Mouse (Mus musculus): ENCODE results near the gene Agpat3.
A peak's percentile ranks its signal among the peaks of the same experiment; 100 is the strongest.

Agpat3 gene

GRCm38 (mm10) chr10:78260322-78260721 is 92.0 kb downstream of the Agpat3 start:
- DNase-seq (ENCODE audit: low spot score in 2 of 2): no peak

GRCm38 (mm10) chr10:78259702-78260101 is 92.6 kb downstream of the Agpat3 start:
- no peak for DNase-seq (ENCODE audit: low spot score in 2 of 2)

- no peak for DNase-seq (ENCODE audit: low spot score in 2 of 2)
These were observed 93.1 kb downstream of the Agpat3 start for GRCm38 (mm10) chr10:78259230-78259629.

- no peak for DNase-seq (ENCODE audit: low spot score in 2 of 2)
These were observed 94.1 kb downstream of the Agpat3 start for GRCm38 (mm10) chr10:78258142-78258675.

- DNase-seq (ENCODE audit: low spot score in 2 of 2): no peak
These were observed 96.6 kb downstream of the Agpat3 start for GRCm38 (mm10) chr10:78255646-78256059.

- DNase-seq (ENCODE audit: low spot score in 2 of 2): no peak
These were observed 105.1 kb downstream of the Agpat3 start for GRCm38 (mm10) chr10:78247206-78247605.

GRCm38 (mm10) chr10:78246725-78247124 is 105.6 kb downstream of the Agpat3 start:
- no peak for DNase-seq (ENCODE audit: low spot score in 2 of 2)

GRCm38 (mm10) chr10:78245225-78245547 is 107.1 kb downstream of the Agpat3 start:
- no peak for DNase-seq (ENCODE audit: low spot score in 2 of 2)

- DNase-seq (ENCODE audit: low spot score in 2 of 2): peak; percentile 73 to 80
These were observed 107.7 kb downstream of the Agpat3 start, which contains the start of gene Trappc10 for GRCm38 (mm10) chr10:78244438-78245224. TSS of gene Trappc10 (minus strand) at chr10:78244641.

- peak; percentile 25 to 29 for DNase-seq (ENCODE audit: low spot score in 2 of 2)
These were observed 108.2 kb downstream of the Agpat3 start for GRCm38 (mm10) chr10:78244058-78244437.

- no peak for DNase-seq (ENCODE audit: low spot score in 2 of 2)
These were observed 113.4 kb downstream of the Agpat3 start for GRCm38 (mm10) chr10:78238926-78239325.

- DNase-seq (ENCODE audit: low spot score in 2 of 2): no peak
These were observed 114.0 kb downstream of the Agpat3 start for GRCm38 (mm10) chr10:78238297-78238696.

GRCm38 (mm10) chr10:78237809-78238208 is 114.5 kb downstream of the Agpat3 start:
- no peak for DNase-seq (ENCODE audit: low spot score in 2 of 2)

- no peak for DNase-seq (ENCODE audit: low spot score in 2 of 2)
These were observed 115.2 kb downstream of the Agpat3 start for GRCm38 (mm10) chr10:78236885-78237629.

- DNase-seq (ENCODE audit: low spot score in 2 of 2): no peak
These were observed 118.5 kb downstream of the Agpat3 start for GRCm38 (mm10) chr10:78233756-78234155.

GRCm38 (mm10) chr10:78233161-78233560 is 119.1 kb downstream of the Agpat3 start:
- DNase-seq (ENCODE audit: low spot score in 2 of 2): no peak

GRCm38 (mm10) chr10:78232301-78232980 is 119.8 kb downstream of the Agpat3 start:
- no peak for DNase-seq (ENCODE audit: low spot score in 2 of 2)

GRCm38 (mm10) chr10:78228560-78228928 is 123.7 kb downstream of the Agpat3 start:
- DNase-seq (ENCODE audit: low spot score in 2 of 2): no peak

GRCm38 (mm10) chr10:78227875-78228559 is 124.3 kb downstream of the Agpat3 start:
- no peak for DNase-seq (ENCODE audit: low spot score in 2 of 2)

- no peak for DNase-seq (ENCODE audit: low spot score in 2 of 2)
These were observed 128.2 kb downstream of the Agpat3 start for GRCm38 (mm10) chr10:78224136-78224535.

GRCm38 (mm10) chr10:78222908-78223307 is 129.4 kb downstream of the Agpat3 start:
- DNase-seq (ENCODE audit: low spot score in 2 of 2): no peak

- no peak for DNase-seq (ENCODE audit: low spot score in 2 of 2)
These were observed 131.0 kb downstream of the Agpat3 start for GRCm38 (mm10) chr10:78221315-78221714.
